Mouse (Mus musculus) myocyte (in vitro differentiated cells): Measurements from ENCODE around the gene Acvr2a.

ENCODE experiments used
- MAX ChIP-seq: IDR thresholded peaks from one replicate; pipeline ENCODE4 v1.6.1; 2011; ENCODE audit warnings: low read depth, mild to moderate bottlenecking, control low read depth
- MYOD1 ChIP-seq, 3 experiments: IDR thresholded peaks; one replicate each; pipeline ENCODE4 v1.6.1; 2011; ENCODE audit warnings: control low read depth in 2 of 3, low read depth in 2 of 3, mild to moderate bottlenecking in 2 of 3, moderate library complexity in 1 of 3; ENCODE audit not compliant: insufficient read length in 2 of 3, control insufficient read depth in 1 of 3
- MYOG ChIP-seq, 3 experiments: IDR thresholded peaks; one replicate each; pipeline ENCODE4 v1.6.1; 2011; ENCODE audit warnings: control low read depth in 2 of 3, low read depth in 2 of 3, mild to moderate bottlenecking in 2 of 3; ENCODE audit not compliant: insufficient read length in 2 of 3, control insufficient read depth in 1 of 3, insufficient read depth in 1 of 3
- POLR2A ChIP-seq: IDR thresholded peaks from one replicate; pipeline ENCODE4 v1.6.1; 2011; ENCODE audit warnings: low read depth, mild to moderate bottlenecking, control low read depth, moderate library complexity; ENCODE audit not compliant: insufficient read length
- REST ChIP-seq: IDR thresholded peaks from one replicate; pipeline ENCODE4 v1.6.1; 2011; ENCODE audit warnings: mild to moderate bottlenecking, control low read depth, moderate library complexity; ENCODE audit not compliant: insufficient read depth, insufficient read length
- TCF12 ChIP-seq: IDR thresholded peaks from one replicate; pipeline ENCODE4 v1.6.1; 2011; ENCODE audit warnings: mild to moderate bottlenecking, control low read depth; ENCODE audit not compliant: poor library complexity, insufficient read depth, severe bottlenecking
- USF1 ChIP-seq: IDR thresholded peaks from one replicate; pipeline ENCODE4 v1.6.1; 2011; ENCODE audit warnings: low read depth, mild to moderate bottlenecking, control low read depth, moderate library complexity

GRCm38 (mm10) chr2:48830492-48830891 lies 16.6 kb downstream of the Acvr2a start:
- no peak for TF ChIP-seq MAX
- no peak for TF ChIP-seq POLR2A
- no peak for TF ChIP-seq TCF12
- TF ChIP-seq USF1: no peak
- no peak for TF ChIP-seq MYOD1 (IDR thresholded peaks at IDR 0.05; ENCODE audit: control insufficient read depth in 1 of 3, insufficient read length in 2 of 3, low read depth in 2 of 3)
- no peak for TF ChIP-seq MYOG (IDR thresholded peaks at IDR 0.05; ENCODE audit: control insufficient read depth in 1 of 3, insufficient read depth in 1 of 3, insufficient read length in 2 of 3, low read depth in 2 of 3)
- no peak for TF ChIP-seq REST
